Mouse (Mus musculus) ES-E14 (cell line): ENCODE measurements around the gene Adsl. TPM values are rescaled to one million over a fixed set of nuclear protein-coding genes. Genes with fewer than 3 reads are reported as not detected.

Source experiments
- DNase-seq: peaks from one replicate; pipeline ENCODE4 v3.0.0-alpha.2; 2013; ENCODE audit warnings: low read depth, low spot score
- H3K27ac ChIP-seq: 2 replicates; pipeline ENCODE4 v1.5.1; 2012; ENCODE audit warnings: low read depth, mild to moderate bottlenecking, low read length, moderate library complexity, mixed read lengths; ENCODE audit not compliant: poor library complexity, insufficient read depth, severe bottlenecking
- H3K36me3 ChIP-seq: 2 replicates; pipeline ENCODE4 v1.6.1; 2012; ENCODE audit warnings: mild to moderate bottlenecking, low read length, moderate library complexity, mixed read lengths; ENCODE audit not compliant: control insufficient read depth, poor library complexity, insufficient read depth, severe bottlenecking
- H3K4me1 ChIP-seq, 2 experiments: fragments of 150-350 bp in 1 of 2; sonication (generic) in 1 of 2; 2 replicates each; pipeline ENCODE4 v1.6.1; 2012; ENCODE audit warnings: low read length in 2 of 2, mild to moderate bottlenecking in 1 of 2, mixed read lengths in 1 of 2; ENCODE audit not compliant: control insufficient read depth in 2 of 2, insufficient read depth in 2 of 2, poor library complexity in 1 of 2
- H3K4me3 ChIP-seq, 2 experiments: fragments of 150-350 bp in 1 of 2; sonication (generic) in 1 of 2; 2 replicates each; pipeline ENCODE4 v1.5.1; 2012; ENCODE audit warnings: low read length in 2 of 2, low read depth in 1 of 2, mild to moderate bottlenecking in 1 of 2, mixed read lengths in 1 of 2; ENCODE audit not compliant: insufficient read depth in 1 of 2, poor library complexity in 1 of 2, severe bottlenecking in 1 of 2
- H3K9ac ChIP-seq: 2 replicates; pipeline ENCODE4 v1.6.1; 2012; ENCODE audit warnings: low read depth, mild to moderate bottlenecking, low read length, mixed read lengths; ENCODE audit not compliant: poor library complexity, insufficient read depth, severe bottlenecking
- H3K9me3 ChIP-seq: fragments of 150-350 bp; sonication (generic); 2 replicates; pipeline ENCODE4 v1.6.1; 2012; ENCODE audit warnings: low read depth, mild to moderate bottlenecking, low read length; ENCODE audit not compliant: control insufficient read depth, insufficient read depth
- CHD2 ChIP-seq: IDR thresholded peaks from 2 replicates; pipeline ENCODE4 v1.6.1; 2014; ENCODE audit warnings: mild to moderate bottlenecking, low read depth, low read length, inconsistent platforms
- HCFC1 ChIP-seq: IDR thresholded peaks from 2 replicates; pipeline ENCODE4 v1.6.1; 2012; ENCODE audit warnings: low read length, inconsistent platforms, borderline replicate concordance; ENCODE audit not compliant: insufficient read depth
- MAFK ChIP-seq: IDR thresholded peaks from 2 replicates; pipeline ENCODE4 v1.6.1; 2014; ENCODE audit warnings: mild to moderate bottlenecking, low read depth, low read length, inconsistent platforms; ENCODE audit not compliant: insufficient read depth
- ZC3H11A ChIP-seq: IDR thresholded peaks from 2 replicates; pipeline ENCODE4 v1.6.1; 2012; ENCODE audit warnings: low read depth, mild to moderate bottlenecking, inconsistent platforms, low read length, borderline replicate concordance
- ZNF384 ChIP-seq: IDR thresholded peaks from 2 replicates; pipeline ENCODE4 v1.6.1; 2012; ENCODE audit warnings: low read depth, low read length, inconsistent platforms
- in situ Hi-C, 2 experiments: fragments of 600-800 bp; cut with MboI; formaldehyde crosslinking; loops; one replicate each; pipeline ENCODE4 v1.15.1; 2025; ENCODE audit warnings: low sequenced_read_pairs in 2 of 2, inconsistent platforms in 1 of 2; ENCODE audit not compliant: unreplicated experiment in 2 of 2
- total RNA-seq: library from RNA; depleted of rRNA; stranded (reverse); fragments of 300-350 nt; gene quantifications from 2 replicates; pipeline ENCODE4 v1.2.3, GENCODE M21; 2012

The Adsl gene
- total RNA-seq, 1 experiment: 166 TPM

GRCm38 (mm10) chr15:80916621-80917020 lies 31.7 kb upstream of the Adsl start:
- no peak overlapping the region for H3K9ac ChIP-seq
- DNase-seq: no peak
- H3K27ac ChIP-seq: no peak overlapping the region
- H3K36me3 ChIP-seq: peaks cover 13% of the 10 kb centered on the region
- TF ChIP-seq HCFC1 (no peak), ZC3H11A (no peak), CHD2 (no peak), MAFK (no peak), ZNF384 (no peak)
- no peaks in the 10 kb centered on the region for H3K9me3 ChIP-seq
- H3K4me1 ChIP-seq: no peaks in the 10 kb centered on the region
- in situ Hi-C loops: no loop called here
- no peak overlapping the region for H3K4me3 ChIP-seq

GRCm38 (mm10) chr15:80920346-80920745 lies 27.9 kb upstream of the Adsl start:
- TF ChIP-seq MAFK: no peak
- no peak for TF ChIP-seq CHD2
- no peak for TF ChIP-seq ZC3H11A
- no peak for TF ChIP-seq ZNF384
- TF ChIP-seq HCFC1: no peak
- DNase-seq: no peak
- Histone ChIP-seq H3K27ac (no peak overlapping the region), H3K9me3 (no peaks in the 10 kb centered on the region), H3K4me3 (no peak overlapping the region), H3K4me1 (peaks cover 3% of the 10 kb centered on the region in 2 experiments; a peak in 3 of 4 replicates), H3K36me3 (peaks cover 14% of the 10 kb centered on the region), H3K9ac (no peak overlapping the region)
- in situ Hi-C loops: no loop called here

- in situ Hi-C loops: no loop called here
- no peak for TF ChIP-seq ZC3H11A
- no peak for TF ChIP-seq HCFC1
- TF ChIP-seq ZNF384: no peak
- no peak for TF ChIP-seq MAFK
- no peak for TF ChIP-seq CHD2
- H3K4me3 ChIP-seq: no peak overlapping the region
- peaks cover 14% of the 10 kb centered on the region for H3K36me3 ChIP-seq
- H3K9me3 ChIP-seq: no peaks in the 10 kb centered on the region
- no peak overlapping the region for H3K9ac ChIP-seq
- DNase-seq: no peak
- no peak overlapping the region for H3K27ac ChIP-seq
- peaks cover 3% of the 10 kb centered on the region in 2 experiments; a peak in 3 of 4 replicates for H3K4me1 ChIP-seq
These were observed 26.5 kb upstream of the Adsl start for GRCm38 (mm10) chr15:80921781-80922180.

- H3K9me3 ChIP-seq: no peaks in the 10 kb centered on the region
- no peak overlapping the region for H3K27ac ChIP-seq
- no peak for DNase-seq
- no peak overlapping the region for H3K4me3 ChIP-seq
- H3K9ac ChIP-seq: no peak overlapping the region
- in situ Hi-C loops: no loop called here
- H3K4me1 ChIP-seq: peaks cover 3 to 11% of the 10 kb centered on the region in 2 experiments; a peak in 3 of 4 replicates
- peaks cover 15% of the 10 kb centered on the region; the same call in 1 of the 2 replicates for H3K36me3 ChIP-seq
- no peak for TF ChIP-seq MAFK
- TF ChIP-seq CHD2: no peak
- no peak for TF ChIP-seq HCFC1
- no peak for TF ChIP-seq ZC3H11A
- no peak for TF ChIP-seq ZNF384
These were observed 24.1 kb upstream of the Adsl start for GRCm38 (mm10) chr15:80924211-80924610.
